Comparison of ENCODE assay signal across 26 mouse cellular contexts in genomic region chr16:20415211-20415610, GRCm38 (mm10). TPM values are rescaled to one million over a fixed set of nuclear protein-coding genes. Genes with fewer than 3 reads are reported as not detected.
DNase-seq lines count a peak whose midpoint lies in the region; ATAC-seq and TF ChIP-seq lines count a peak whose summit lies in the region.
"Had no signal": no experiment of that assay in that cellular context is flagged by ENCODE, and none has a peak within 500 bp of the region (broad histone marks: within the 10 kb centered on the region; RNA-seq: fewer than 3 reads in every experiment).

No protein-coding gene starts in this region.

- H3K27ac ChIP-seq in intestine, embryonic 16.5 days (ENCODE audit: low read length), result 0 out of 2 replicates have a peak overlapping the region, but pooled peaks have one; percentile 25
- H3K27ac ChIP-seq in intestine, postnatal 0 days (ENCODE audit: low read depth, low read length), result no peak overlapping the region; the same call in 1 of the 2 replicates
- no peak overlapping the region for H3K27ac ChIP-seq in midbrain, embryonic 10.5 days (replicated peaks)
- no peak overlapping the region for H3K27ac ChIP-seq in midbrain, embryonic 11.5 days (ENCODE audit: low read depth, low read length)
- H3K27ac ChIP-seq: forebrain, embryonic 10.5 days; heart, adult 2 months; hindbrain, embryonic 10.5 days; hindbrain, postnatal 0 days; kidney, embryonic 15.5 days; limb, embryonic 12.5 days; liver, embryonic 13.5 days; macrophage; midbrain, embryonic 12.5 days; stomach, embryonic 15.5 days had no signal

- TF ChIP-seq POLR2A in myocyte (IDR thresholded peaks at IDR 0.05; ENCODE audit: insufficient read length, low read depth), result no peak

- H3K36me3 ChIP-seq in intestine, embryonic 16.5 days (ENCODE audit: control insufficient read depth, insufficient read depth, low read length), result no peaks in the 10 kb centered on the region
- no peaks in the 10 kb centered on the region for H3K36me3 ChIP-seq in intestine, postnatal 0 days (ENCODE audit: control insufficient read depth, insufficient read depth)
- peaks cover 5% of the 10 kb centered on the region for H3K36me3 ChIP-seq in myocyte (ENCODE audit: control insufficient read depth, insufficient read depth)
- H3K36me3 ChIP-seq in midbrain, embryonic 10.5 days, result peaks cover 16% of the 10 kb centered on the region
- H3K36me3 ChIP-seq in midbrain, embryonic 11.5 days (ENCODE audit: control insufficient read depth, insufficient read depth, low read length), result no peaks in the 10 kb centered on the region; the same call in 1 of the 2 replicates
- H3K36me3 ChIP-seq: stomach, embryonic 15.5 days had no signal

- no peaks in the 10 kb centered on the region for H3K4me1 ChIP-seq in intestine, embryonic 16.5 days (ENCODE audit: control insufficient read depth, insufficient read depth, low read length)
- H3K4me1 ChIP-seq in intestine, postnatal 0 days (replicated peaks; ENCODE audit: control insufficient read depth, insufficient read depth, low read length), result no peaks in the 10 kb centered on the region
- H3K4me1 ChIP-seq in midbrain, embryonic 10.5 days, result no peaks in the 10 kb centered on the region
- no peaks in the 10 kb centered on the region for H3K4me1 ChIP-seq in midbrain, embryonic 11.5 days (ENCODE audit: control insufficient read depth, insufficient read depth, low read length)
- H3K4me1 ChIP-seq: forebrain, embryonic 10.5 days; hindbrain, embryonic 10.5 days; kidney, embryonic 15.5 days; limb, embryonic 12.5 days; midbrain, embryonic 12.5 days; stomach, embryonic 15.5 days had no signal

- H3K9me3 ChIP-seq in intestine, embryonic 16.5 days (ENCODE audit: control insufficient read depth, low read length), result no peaks in the 10 kb centered on the region
- no peaks in the 10 kb centered on the region for H3K9me3 ChIP-seq in intestine, postnatal 0 days (ENCODE audit: control insufficient read depth)
- no peaks in the 10 kb centered on the region for H3K9me3 ChIP-seq in midbrain, embryonic 10.5 days (replicated peaks)
- no peaks in the 10 kb centered on the region for H3K9me3 ChIP-seq in midbrain, embryonic 11.5 days (ENCODE audit: control insufficient read depth, low read length)
- H3K9me3 ChIP-seq: forebrain, embryonic 10.5 days; hindbrain, embryonic 10.5 days; kidney, embryonic 15.5 days; limb, embryonic 12.5 days; liver, embryonic 13.5 days; midbrain, embryonic 12.5 days; stomach, embryonic 15.5 days had no signal

- no peak overlapping the region for H3K4me3 ChIP-seq in intestine, embryonic 16.5 days (ENCODE audit: low read length)
- no peak overlapping the region for H3K4me3 ChIP-seq in intestine, postnatal 0 days (ENCODE audit: low read depth, low read length)
- H3K4me3 ChIP-seq in myocyte, result no peak overlapping the region
- no peak overlapping the region for H3K4me3 ChIP-seq in midbrain, embryonic 10.5 days
- no peak overlapping the region for H3K4me3 ChIP-seq in midbrain, embryonic 11.5 days (ENCODE audit: low read depth, low read length)
- H3K4me3 ChIP-seq: forebrain, embryonic 10.5 days; heart, adult 2 months; hindbrain, embryonic 10.5 days; kidney, embryonic 15.5 days; limb, embryonic 12.5 days; liver, embryonic 13.5 days; midbrain, embryonic 12.5 days; stomach, embryonic 15.5 days had no signal

- H3ac ChIP-seq in myocyte (ENCODE audit: control insufficient read depth, insufficient read length), result no peak overlapping the region

- H3K79me2 ChIP-seq in myocyte (ENCODE audit: control insufficient read depth, insufficient read depth), result peaks cover 40% of the 10 kb centered on the region

- peak; percentile 74 to 87 for DNase-seq in adrenal gland, adult (ENCODE audit: inconsistent age in 2 of 2, low spot score in 1 of 2)
- no peak for DNase-seq in adrenal gland, adult 18-20 months (ENCODE audit: low spot score in 2 of 2)
- DNase-seq in adrenal gland, postnatal 10 days, result peak; percentile 42
- DNase-seq in midbrain, embryonic 10.5 days (ENCODE audit: low spot score), result no peak
- no peak for DNase-seq in midbrain, embryonic 11.5 days (ENCODE audit: low spot score, missing footprints)
- DNase-seq: cerebellum, adult 9-11 months; gastrocnemius, postnatal 10 days; heart, adult 2 months; kidney, postnatal 4 days; layer of hippocampus, adult 9-11 months; liver, embryonic 13.5 days; lung, embryonic 14.5 days; right cerebral cortex, postnatal 25 days; thymus, adult 2 months had no signal

- H3K4me2 ChIP-seq in intestine, embryonic 16.5 days (ENCODE audit: low read depth, low read length), result no peak overlapping the region
- no peak overlapping the region for H3K4me2 ChIP-seq in intestine, postnatal 0 days (replicated peaks; ENCODE audit: low read depth)
- H3K4me2 ChIP-seq in myocyte (ENCODE audit: low read depth), result peak overlapping the region; percentile 60
- no peak overlapping the region for H3K4me2 ChIP-seq in midbrain, embryonic 11.5 days
- H3K4me2 ChIP-seq: kidney, embryonic 15.5 days; limb, embryonic 12.5 days; liver, embryonic 13.5 days; lung, embryonic 14.5 days; midbrain, embryonic 12.5 days; stomach, embryonic 15.5 days had no signal

- no peak overlapping the region for H3K9ac ChIP-seq in intestine, embryonic 16.5 days (ENCODE audit: low read depth, low read length)
- no peak overlapping the region for H3K9ac ChIP-seq in intestine, postnatal 0 days (ENCODE audit: low read depth, low read length)
- no peak overlapping the region for H3K9ac ChIP-seq in midbrain, embryonic 11.5 days (ENCODE audit: low read length)
- H3K9ac ChIP-seq: kidney, embryonic 15.5 days; limb, embryonic 12.5 days; liver, embryonic 13.5 days; lung, embryonic 14.5 days; midbrain, embryonic 12.5 days; stomach, embryonic 15.5 days had no signal

- no peak for TF ChIP-seq CTCF in intestine, postnatal 0 days (IDR thresholded peaks at IDR 0.05; ENCODE audit: low read depth)

- WGBS in intestine, embryonic 16.5 days, result 75% methylated on average over 2 of the region's 2 CpGs
- 66% methylated on average over 2 of the region's 2 CpGs for WGBS in intestine, postnatal 0 days
- 95% methylated on average over 2 of the region's 2 CpGs for WGBS in midbrain, embryonic 10.5 days
- WGBS in midbrain, embryonic 11.5 days, result 92% methylated on average over 2 of the region's 2 CpGs

- no peaks in the 10 kb centered on the region for H3K27me3 ChIP-seq in intestine, embryonic 16.5 days (replicated peaks; ENCODE audit: control insufficient read depth, insufficient read depth, low read length)
- no peaks in the 10 kb centered on the region for H3K27me3 ChIP-seq in intestine, postnatal 0 days (replicated peaks; ENCODE audit: control insufficient read depth, insufficient read depth, low read length)
- H3K27me3 ChIP-seq in myocyte (ENCODE audit: control insufficient read depth, insufficient read depth, insufficient read length), result no peaks in the 10 kb centered on the region
- no peaks in the 10 kb centered on the region for H3K27me3 ChIP-seq in midbrain, embryonic 10.5 days (ENCODE audit: low read depth, poor library complexity, severe bottlenecking)
- H3K27me3 ChIP-seq in midbrain, embryonic 11.5 days (ENCODE audit: control insufficient read depth, insufficient read depth, low read length), result no peaks in the 10 kb centered on the region
- H3K27me3 ChIP-seq: CH12.LX; kidney, embryonic 15.5 days; limb, embryonic 12.5 days; liver, embryonic 13.5 days; midbrain, embryonic 12.5 days; stomach, embryonic 15.5 days had no signal

- no peak for ATAC-seq in intestine, embryonic 16.5 days
- ATAC-seq in intestine, postnatal 0 days, result no peak
- no peak for ATAC-seq in midbrain, embryonic 11.5 days (ENCODE audit: low FRiP score)
- ATAC-seq: hindbrain, postnatal 0 days had no signal

TF ChIP-seq in myocyte, 11 proteins besides CTCF, POLR2A, EP300 and RAD21:
- TF ChIP-seq USF1 (IDR thresholded peaks at IDR 0.05; ENCODE audit: low read depth) (no peak), POLR2AphosphoS2 (IDR thresholded peaks at IDR 0.05; ENCODE audit: insufficient read length, low read depth) (no peak), REST (IDR thresholded peaks at IDR 0.05; ENCODE audit: insufficient read depth, insufficient read length) (no peak), MAX (IDR thresholded peaks at IDR 0.05; ENCODE audit: low read depth) (no peak), MYOG (IDR thresholded peaks at IDR 0.05; ENCODE audit: control insufficient read depth in 1 of 3, insufficient read depth in 1 of 3, insufficient read length in 2 of 3, low read depth in 2 of 3) (no peak), SRF (IDR thresholded peaks at IDR 0.05; ENCODE audit: control insufficient read depth, insufficient read length, low read depth) (no peak), MYOD1 (IDR thresholded peaks at IDR 0.05; ENCODE audit: control insufficient read depth in 1 of 3, insufficient read length in 2 of 3, low read depth in 2 of 3) (no peak), TCF12 (IDR thresholded peaks at IDR 0.05; ENCODE audit: insufficient read depth, poor library complexity, severe bottlenecking) (no peak), TCF3 (IDR thresholded peaks at IDR 0.05; ENCODE audit: insufficient read length, low read depth) (no peak), CEBPB (IDR thresholded peaks at IDR 0.05; ENCODE audit: insufficient read depth, poor library complexity, severe bottlenecking) (no peak), E2F4 (IDR thresholded peaks at IDR 0.05; ENCODE audit: insufficient read depth) (no peak)

RNA-seq across cellular contexts. Expression of gene Abcc5, which starts 11.0 kb away (rescaled TPM):
- 10 to 100 TPM; 77.9 to 95.5 TPM for total RNA-seq in adrenal gland, adult 18-20 months (2021)
- 28.0 and 31.0 TPM in 2 replicates for polyA plus RNA-seq in intestine, embryonic 16.5 days (2015; fragmentation: Nextera tagmentation; extraction: Ambion mirVana)
- polyA plus RNA-seq in intestine, postnatal 0 days (2015; fragmentation: Nextera tagmentation; extraction: Ambion mirVana), result 11.5 and 13.7 TPM in 2 replicates
- total RNA-seq in adrenal gland, postnatal 10 days (2021), result 10 to 100 TPM; 43.6 to 59.3 TPM
- 23.1 TPM for polyA plus RNA-seq in myocyte (2012; fragmentation: generic; extraction: Trizol)
- 56.1 and 72.8 TPM in 2 replicates for polyA plus RNA-seq in midbrain, embryonic 10.5 days (2016; fragmentation: Nextera tagmentation; extraction: Ambion mirVana)
- polyA plus RNA-seq in midbrain, embryonic 11.5 days (2014; fragmentation: Nextera tagmentation; extraction: Ambion mirVana), result 58.3 and 61.7 TPM in 2 replicates

Comparison
In these comparisons a context has a peak if more than half of its experiments do, and no peak if none do; other contexts are left out.
1. DNase-seq: peak in adrenal gland, adult (2 of 2) and adrenal gland, postnatal 10 days (single experiment); none in adrenal gland, adult 18-20 months (0 of 2), midbrain, embryonic 10.5 days (single experiment) and midbrain, embryonic 11.5 days (single experiment).